Mouse (Mus musculus) kidney, adult 2 months (tissue): ENCODE data around the gene Tnfsf13. TPM values are rescaled to one million over a fixed set of nuclear protein-coding genes. Genes with fewer than 3 reads are reported as not detected.

Experiments
- DNase-seq: peaks from one replicate; pipeline ENCODE4 v3.0.0; 2021
- H3K27ac ChIP-seq: fragments of 200-500 bp; 2 replicates; pipeline ENCODE4 v1.5.1; 2012; ENCODE audit warnings: low read depth, low read length, control low read depth, inconsistent platforms; ENCODE audit not compliant: insufficient read depth
- H3K27me3 ChIP-seq: fragments of 200-500 bp; replicated peaks from 2 replicates; pipeline ENCODE4 v1.6.1; 2012; ENCODE audit warnings: mild to moderate bottlenecking, moderate library complexity, low read length, inconsistent platforms; ENCODE audit not compliant: control insufficient read depth, insufficient read depth
- H3K36me3 ChIP-seq: fragments of 200-500 bp; 2 replicates; pipeline ENCODE4 v1.6.1; 2012; ENCODE audit warnings: mild to moderate bottlenecking, moderate library complexity, low read length, inconsistent platforms; ENCODE audit not compliant: control insufficient read depth, insufficient read depth
- H3K4me1 ChIP-seq: fragments of 200-500 bp; 2 replicates; pipeline ENCODE4 v1.6.1; 2011; ENCODE audit warnings: low read length; ENCODE audit not compliant: control insufficient read depth, insufficient read depth
- H3K4me3 ChIP-seq: fragments of 200-500 bp; 2 replicates; pipeline ENCODE4 v1.5.1; 2011; ENCODE audit warnings: mild to moderate bottlenecking, low read depth, low read length, control low read depth; ENCODE audit not compliant: insufficient read depth
- CTCF ChIP-seq: fragments of 200-500 bp; conservative IDR thresholded peaks from 2 replicates; pipeline ENCODE4 v1.5.1; 2011; ENCODE audit warnings: low read depth, mild to moderate bottlenecking, control low read depth, low read length, moderate library complexity, mixed read lengths; ENCODE audit not compliant: insufficient read depth, insufficient read length
- POLR2A ChIP-seq: fragments of 200-500 bp; IDR thresholded peaks from one replicate; pipeline ENCODE4 v1.6.1; 2011; ENCODE audit warnings: low read depth, low read length, control low read depth
- WGBS: fragments of 180-500 bp; shearing (Covaris S2); methylation state at CpG from one replicate; pipeline ENCODE4 v1.1.7; 2018; 5-methylcytosine and 5-hydroxymethylcytosine counted together
- polyA plus RNA-seq: library from polyadenylated mRNA; depleted of rRNA; stranded (reverse); fragments of >200 nt; gene quantifications from 2 replicates; pipeline ENCODE4 v1.2.3, GENCODE M21; 2012

Tnfsf13 gene
- polyA plus RNA-seq, 1 experiment = 4.1 TPM

DNA sequence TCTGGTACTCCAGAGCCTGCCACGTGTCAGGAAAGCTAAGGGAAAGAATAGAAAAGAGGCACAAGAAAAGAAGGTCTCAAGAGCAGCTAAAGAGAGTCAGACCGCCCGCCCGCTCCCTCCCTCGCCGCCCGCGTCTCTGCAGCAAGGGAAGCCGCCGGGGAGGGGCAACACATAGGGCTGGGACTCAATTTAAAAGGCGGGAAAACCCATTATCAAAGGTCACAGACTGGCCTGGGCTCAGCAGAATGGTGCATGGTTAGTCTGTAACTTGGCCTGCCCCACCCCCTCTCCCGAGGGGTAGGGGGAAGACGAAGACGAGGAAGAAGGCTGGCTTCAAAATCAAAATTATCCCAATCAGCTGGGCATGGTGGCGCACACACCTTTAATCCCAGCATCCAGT, 33.1 kb upstream of the Tnfsf13 start:
- no peaks in the 10 kb centered on the region for H3K27me3 ChIP-seq
- no peak overlapping the region for H3K4me3 ChIP-seq
- H3K4me1 ChIP-seq = peaks cover 15% of the 10 kb centered on the region; the same call in 1 of the 2 replicates
- H3K36me3 ChIP-seq = no peaks in the 10 kb centered on the region
- peak; percentile 49 for DNase-seq
- no peak overlapping the region for H3K27ac ChIP-seq
- WGBS = 34% methylated on average over 15 of the region's 15 CpGs
- TF ChIP-seq POLR2A (no peak), CTCF (no peak)

DNA sequence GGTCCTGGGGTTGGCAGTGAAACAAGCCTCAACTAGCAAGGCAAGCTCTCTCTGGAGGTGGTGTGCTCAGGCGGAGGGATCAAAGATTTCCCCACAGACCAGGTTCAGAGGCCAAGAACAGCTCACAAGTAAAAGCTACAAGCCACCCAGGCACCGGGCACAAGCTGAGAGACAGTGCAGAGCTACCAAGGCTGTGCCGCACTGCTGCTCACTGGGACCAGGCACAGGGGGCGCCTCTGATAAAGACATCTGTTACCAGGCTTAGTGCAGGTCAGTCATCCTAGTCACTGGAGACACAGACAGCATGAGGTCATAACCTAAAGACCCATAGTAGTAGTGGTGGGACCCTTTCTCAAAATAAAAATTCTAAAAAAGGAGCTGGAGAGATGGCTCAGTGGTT, 31.4 kb upstream of the Tnfsf13 start:
- Histone ChIP-seq H3K27me3 (no peaks in the 10 kb centered on the region), H3K4me1 (peaks cover 18% of the 10 kb centered on the region; the same call in 1 of the 2 replicates), H3K27ac (no peak overlapping the region), H3K4me3 (no peak overlapping the region), H3K36me3 (no peaks in the 10 kb centered on the region)
- DNase-seq = no peak
- 67% methylated on average over 4 of the region's 4 CpGs for WGBS
- TF ChIP-seq CTCF = no peak

DNA sequence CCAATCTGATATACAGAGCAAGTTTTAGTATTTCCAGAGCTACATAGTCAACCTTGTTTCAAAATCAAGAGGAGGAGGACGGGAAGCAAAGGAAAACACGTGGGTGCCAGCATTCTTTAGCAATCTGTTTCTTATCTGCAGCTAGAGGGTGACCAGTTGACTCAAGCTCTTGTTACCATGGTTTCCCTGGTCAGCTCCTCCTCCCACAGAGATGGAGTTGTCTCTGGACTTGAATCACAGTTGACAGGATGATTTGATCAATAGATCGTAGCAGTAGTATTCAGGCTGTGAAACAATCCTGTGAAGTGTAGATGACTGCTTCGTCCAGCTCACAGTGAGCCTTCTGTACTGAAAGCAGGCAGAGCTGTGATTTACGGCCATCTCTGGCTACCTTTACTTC, 30.3 kb upstream of the Tnfsf13 start:
- no peak overlapping the region for H3K4me3 ChIP-seq
- H3K4me1 ChIP-seq = peaks cover 18% of the 10 kb centered on the region; the same call in 1 of the 2 replicates
- 35% methylated on average over 5 of the region's 5 CpGs for WGBS
- no peak overlapping the region for H3K27ac ChIP-seq
- H3K27me3 ChIP-seq = no peaks in the 10 kb centered on the region
- no peak for TF ChIP-seq POLR2A
- no peak for TF ChIP-seq CTCF
- peak; percentile 46 for DNase-seq
- H3K36me3 ChIP-seq = no peaks in the 10 kb centered on the region

DNA sequence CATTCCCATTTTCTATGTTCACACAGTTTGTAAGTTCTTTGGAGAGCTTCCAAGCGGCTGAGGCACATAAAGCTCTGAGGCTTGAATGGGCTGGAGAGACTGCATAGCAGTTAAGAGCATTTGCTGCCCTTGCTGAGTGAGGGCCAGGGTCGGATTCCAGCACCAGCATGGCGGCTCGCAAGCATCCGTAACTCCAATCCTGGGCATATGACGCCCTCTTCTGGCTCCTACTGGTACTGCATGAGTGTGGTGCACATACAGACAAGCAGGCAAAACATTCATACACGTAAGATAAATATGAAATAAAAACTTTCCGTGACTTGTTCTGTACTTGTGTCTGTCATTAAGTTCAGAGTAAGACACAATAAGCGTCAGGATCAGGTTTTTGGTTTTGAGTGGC, 29.9 kb upstream of the Tnfsf13 start:
- peaks cover 18% of the 10 kb centered on the region; the same call in 1 of the 2 replicates for H3K4me1 ChIP-seq
- 58% methylated on average over 9 of the region's 9 CpGs for WGBS
- peak; percentile 79 for TF ChIP-seq CTCF
- no peak for TF ChIP-seq POLR2A
- no peaks in the 10 kb centered on the region for H3K27me3 ChIP-seq
- H3K27ac ChIP-seq = peak overlapping the region; percentile 79
- H3K4me3 ChIP-seq = no peak overlapping the region
- no peaks in the 10 kb centered on the region for H3K36me3 ChIP-seq
- DNase-seq = peak; percentile 74

DNA sequence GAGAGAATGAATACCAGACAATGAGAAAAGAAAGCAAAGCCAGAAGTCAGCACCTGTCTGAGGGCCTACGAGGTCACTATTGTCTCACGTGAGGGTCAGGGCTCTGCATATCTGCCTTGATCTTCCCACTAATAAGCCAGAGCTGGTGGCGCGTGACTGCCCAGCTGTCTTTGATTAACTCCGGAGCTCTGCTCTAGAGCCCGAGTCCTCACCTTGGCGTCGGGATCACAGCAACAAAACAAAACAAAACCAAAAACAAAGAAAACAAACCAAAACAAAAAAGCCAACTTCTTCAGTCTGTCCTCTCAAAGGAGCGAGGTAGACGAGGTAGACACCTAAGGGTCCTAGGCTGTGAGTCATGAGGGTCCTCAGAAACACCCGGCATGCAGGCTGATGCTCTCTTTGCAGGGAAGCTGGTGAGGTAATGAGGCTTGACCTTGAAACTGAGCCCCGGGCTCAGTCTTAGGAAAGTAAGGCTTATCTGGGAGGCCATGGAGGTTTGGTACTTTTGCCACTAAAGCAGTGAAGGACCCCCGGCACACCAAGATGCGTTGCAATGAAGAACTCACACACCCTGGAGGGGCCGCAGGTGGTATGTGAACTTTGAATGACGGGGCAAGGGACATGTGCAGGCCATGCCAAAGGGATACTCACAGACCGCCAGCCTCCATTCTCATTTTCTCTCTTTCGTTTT, 29.2 kb upstream of the Tnfsf13 start:
- Histone ChIP-seq H3K4me3 (no peak overlapping the region), H3K4me1 (peaks cover 18% of the 10 kb centered on the region; the same call in 1 of the 2 replicates), H3K27me3 (no peaks in the 10 kb centered on the region), H3K36me3 (no peaks in the 10 kb centered on the region), H3K27ac (peak overlapping the region; percentile 79)
- peak; percentile 89 for DNase-seq
- 41% methylated on average over 18 of the region's 18 CpGs for WGBS
- no peak for TF ChIP-seq POLR2A
- TF ChIP-seq CTCF = no peak

DNA sequence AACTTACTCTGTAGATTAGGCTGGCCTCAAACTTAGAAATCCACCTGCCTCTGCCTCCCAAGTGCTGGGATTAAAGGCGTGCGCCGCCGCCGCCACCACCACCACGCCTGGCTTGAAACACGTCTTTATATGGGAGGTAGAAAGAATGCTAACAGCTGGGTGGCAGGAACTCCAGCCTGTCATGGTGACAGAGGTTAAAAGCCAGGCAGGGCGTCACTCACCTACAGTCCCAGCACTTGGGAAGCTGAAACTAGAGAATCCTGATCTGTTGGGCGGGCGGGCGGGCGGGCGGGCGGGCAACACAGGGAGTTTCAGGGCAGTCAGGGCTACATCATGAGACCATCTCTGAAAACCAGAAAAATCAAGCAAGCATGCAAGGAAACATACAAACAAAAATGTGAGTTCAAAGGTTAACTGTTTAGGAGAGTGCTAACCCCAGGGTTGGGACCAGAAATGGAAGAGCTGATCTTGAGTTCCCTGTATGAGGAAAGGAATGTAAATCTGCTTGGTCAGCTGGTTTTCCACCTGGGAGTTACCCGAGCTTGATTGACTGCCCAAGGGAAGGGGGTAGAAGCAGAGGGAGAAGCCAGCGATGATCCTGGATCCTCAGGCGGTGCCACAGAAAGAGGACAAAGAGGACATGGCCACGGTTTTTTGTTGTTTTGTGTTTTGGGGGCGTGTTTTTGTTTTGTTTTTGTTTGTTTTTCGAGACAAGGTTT, 27.5 kb upstream of the Tnfsf13 start:
- 57% methylated on average over 20 of the region's 20 CpGs for WGBS

DNA sequence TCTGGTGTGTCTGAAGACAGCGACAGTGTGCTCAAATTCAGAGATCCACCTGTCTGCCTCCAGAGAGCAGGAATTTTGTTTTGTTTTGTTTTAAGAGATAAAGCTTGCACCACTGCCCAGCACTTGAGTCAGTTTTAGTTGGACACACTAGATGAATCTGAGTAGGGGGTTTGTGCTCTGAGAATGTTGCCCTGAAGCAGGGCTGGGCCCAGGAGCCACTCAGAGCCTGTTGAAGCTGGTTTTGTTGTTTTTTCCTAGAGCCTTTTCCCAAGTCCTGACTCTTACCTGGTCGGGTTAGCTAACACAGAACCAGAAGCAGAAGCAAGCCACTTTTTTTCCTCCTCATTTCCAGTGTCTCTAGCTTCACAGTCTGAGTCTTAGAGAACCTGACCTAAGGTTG, 25.5 kb upstream of the Tnfsf13 start:
- Histone ChIP-seq H3K27ac (no peak overlapping the region), H3K27me3 (no peaks in the 10 kb centered on the region), H3K4me1 (peaks cover 31% of the 10 kb centered on the region; the same call in 1 of the 2 replicates), H3K4me3 (no peak overlapping the region), H3K36me3 (no peaks in the 10 kb centered on the region)
- WGBS = 71% methylated on average over 2 of the region's 2 CpGs
- TF ChIP-seq POLR2A (no peak), CTCF (no peak)
- no peak for DNase-seq

More for the DNA sequence above, 27.5 kb upstream of the Tnfsf13 start:
- no peaks in the 10 kb centered on the region for H3K36me3 ChIP-seq
- DNase-seq = peak; percentile 78
- no peaks in the 10 kb centered on the region for H3K27me3 ChIP-seq
- TF ChIP-seq POLR2A (no peak), CTCF (no peak)
- H3K4me3 ChIP-seq = no peak overlapping the region
- peak overlapping the region; percentile 36; the same call in 1 of the 2 replicates for H3K27ac ChIP-seq
- H3K4me1 ChIP-seq = peaks cover 18% of the 10 kb centered on the region; the same call in 1 of the 2 replicates
